Mouse (Mus musculus) heart, adult 9 months (tissue): ENCODE data around the gene Smoc2.
A peak's percentile ranks its signal among the peaks of the same experiment; 100 is the strongest.

Experiments
- DNase-seq, 2 experiments: peaks; one replicate each; pipeline ENCODE4 v3.0.0; 2022; ENCODE audit warnings: low spot score in 2 of 2

Smoc2 gene

DNA sequence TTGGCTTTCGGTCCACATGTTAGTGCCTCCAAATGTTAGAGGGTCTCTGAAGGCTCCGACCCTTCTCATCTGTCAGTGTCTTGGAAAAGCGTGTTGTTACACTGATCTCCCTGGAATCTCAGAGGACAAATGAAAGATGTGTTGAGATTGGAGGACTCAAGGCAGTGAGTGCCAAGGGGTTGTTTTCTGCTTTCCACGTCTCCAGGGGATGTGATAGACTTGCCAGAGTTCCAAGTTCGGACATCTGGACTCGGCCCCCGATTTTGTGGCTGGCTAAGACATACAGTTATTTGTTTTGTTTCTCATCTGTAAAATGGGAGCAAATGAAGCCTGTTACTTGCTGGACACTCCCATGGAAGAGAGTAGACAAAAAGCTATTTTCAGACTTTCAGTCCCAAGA is 2.0 kb upstream of the Smoc2 start:
- DNase-seq, result peak in 1 of 2 experiments; percentile 41

DNA sequence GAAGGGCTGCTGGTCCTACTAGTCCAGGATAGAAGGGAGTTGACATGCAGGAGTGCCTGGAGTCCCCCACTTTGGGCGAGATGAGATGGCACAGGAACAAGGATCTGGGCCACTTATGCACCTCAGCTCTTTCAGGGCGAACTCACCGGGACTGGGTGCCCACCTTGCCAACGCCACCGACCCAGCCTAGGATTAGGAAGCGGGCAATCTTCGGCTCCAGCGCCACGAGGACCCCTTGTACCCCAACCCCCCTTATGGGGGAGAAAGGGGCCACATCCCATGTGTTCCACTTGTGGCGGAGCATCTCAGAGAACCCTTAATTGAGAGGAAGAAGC is 627 bp downstream of the Smoc2 start:
- DNase-seq, result no peak

GRCm38 (mm10) chr17:14280425-14280833 is 1.1 kb downstream of the Smoc2 start:
- DNase-seq, result peak; percentile 35 to 43

- peak; percentile 42 to 74 for DNase-seq
Observed at GRCm38 (mm10) chr17:14288015-14288616, 8.8 kb downstream of the Smoc2 start.

DNA sequence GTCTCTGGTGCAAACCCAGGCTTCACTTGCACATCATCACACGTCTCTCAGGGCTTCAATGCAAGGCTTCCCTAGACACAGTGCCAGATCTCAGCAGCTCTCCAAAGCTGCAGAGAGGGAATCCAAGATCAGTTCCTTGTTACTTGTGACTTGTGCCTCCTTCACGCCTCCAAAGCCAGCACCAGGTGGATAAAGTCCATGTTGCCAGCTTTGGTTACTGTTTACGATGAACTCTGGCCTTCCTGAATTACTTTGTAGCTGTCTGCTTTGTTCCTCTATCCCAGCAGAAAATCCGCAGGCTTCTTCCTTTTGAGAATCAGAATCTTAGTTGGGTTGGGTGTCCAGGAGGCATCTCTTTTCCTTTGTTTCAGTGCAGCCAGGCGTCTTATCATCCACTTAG is 14.3 kb downstream of the Smoc2 start:
- no peak for DNase-seq

DNA sequence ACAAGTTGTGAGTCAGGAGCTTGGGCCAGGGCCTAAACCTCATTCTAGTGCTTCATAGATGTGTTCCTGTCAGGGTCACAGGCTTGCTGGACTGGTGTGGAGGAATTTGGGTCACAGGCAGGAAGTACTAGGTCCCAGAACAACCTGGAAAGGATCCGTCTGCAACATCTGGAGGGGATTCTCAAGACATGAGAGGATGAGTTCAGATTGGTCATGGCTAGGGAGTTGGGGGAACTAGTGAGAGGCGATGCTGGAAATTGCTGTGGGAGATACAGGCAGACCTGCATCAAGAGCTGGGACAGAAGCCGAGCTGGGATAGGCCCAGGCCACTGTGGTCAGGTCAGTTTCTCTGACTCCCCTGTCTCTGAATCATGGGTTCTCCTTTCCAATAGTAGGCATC is 15.8 kb downstream of the Smoc2 start:
- DNase-seq, result peak; percentile 55 to 57

GRCm38 (mm10) chr17:14300361-14300760 is 21.1 kb downstream of the Smoc2 start:
- no peak for DNase-seq

DNA sequence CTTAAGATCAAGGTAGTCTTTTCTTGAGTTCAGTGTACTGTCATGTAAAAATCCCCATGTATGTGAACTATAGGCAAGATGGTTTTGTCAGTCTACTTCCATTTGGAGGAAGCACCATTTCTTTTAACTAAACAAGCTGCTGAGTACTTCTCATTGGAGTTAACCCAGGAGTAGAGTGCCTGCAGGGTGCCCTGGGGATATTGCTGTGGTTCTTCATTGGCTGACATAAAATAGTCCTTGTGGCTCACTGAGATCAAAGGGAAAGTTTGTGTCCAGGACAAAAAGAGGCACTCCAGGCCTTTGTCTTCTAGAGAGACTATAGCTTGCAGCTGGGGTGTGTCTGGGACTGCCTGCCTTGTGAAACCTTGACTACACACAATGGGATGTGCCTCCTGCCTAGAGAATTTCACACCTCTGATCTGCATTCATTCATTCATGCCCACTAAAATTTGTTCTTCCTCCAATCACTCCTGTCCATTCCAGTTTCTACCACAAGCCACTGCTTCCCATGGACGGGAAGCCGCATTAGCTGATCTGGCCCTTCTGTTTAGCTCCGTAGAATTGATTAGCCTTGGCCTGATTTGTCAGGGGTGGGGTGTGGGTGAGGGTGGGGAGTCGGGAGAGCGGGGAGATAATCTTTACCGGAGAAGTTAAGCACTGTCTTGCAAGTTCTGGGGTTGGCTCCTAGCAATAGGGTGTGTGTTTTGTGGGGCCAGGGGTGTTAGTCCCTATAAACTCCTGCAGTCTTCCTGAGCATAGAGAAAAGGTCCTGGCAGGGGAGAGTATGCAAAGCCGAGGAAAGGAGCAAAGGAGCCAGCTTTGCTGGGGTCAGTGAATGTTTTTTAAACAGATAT is 22.4 kb downstream of the Smoc2 start:
- no peak for DNase-seq

DNA sequence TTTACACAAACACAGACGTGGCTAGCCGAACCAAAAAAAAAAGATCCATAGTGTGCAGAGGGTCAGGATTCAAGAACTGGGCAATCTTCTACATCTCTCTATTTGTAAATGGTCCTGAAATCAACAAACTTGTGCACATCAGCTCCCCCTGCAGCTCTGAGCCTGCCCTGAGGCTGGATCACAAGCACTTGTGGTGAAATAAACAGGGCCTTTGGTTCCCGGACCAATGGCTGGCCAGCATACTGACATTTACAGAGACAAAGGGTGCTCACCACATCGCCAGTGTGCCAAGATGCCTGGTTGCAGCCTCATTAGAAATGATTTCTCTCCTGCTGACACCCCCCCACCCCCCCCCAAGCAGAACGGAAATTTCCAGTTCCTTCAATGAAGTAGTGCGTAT is 23.1 kb downstream of the Smoc2 start:
- no peak for DNase-seq

- DNase-seq, result no peak
Observed at GRCm38 (mm10) chr17:14303722-14304121, 24.4 kb downstream of the Smoc2 start.

- DNase-seq, result peak; percentile 56 to 64
Observed at GRCm38 (mm10) chr17:14309884-14310283, 30.6 kb downstream of the Smoc2 start.

DNA sequence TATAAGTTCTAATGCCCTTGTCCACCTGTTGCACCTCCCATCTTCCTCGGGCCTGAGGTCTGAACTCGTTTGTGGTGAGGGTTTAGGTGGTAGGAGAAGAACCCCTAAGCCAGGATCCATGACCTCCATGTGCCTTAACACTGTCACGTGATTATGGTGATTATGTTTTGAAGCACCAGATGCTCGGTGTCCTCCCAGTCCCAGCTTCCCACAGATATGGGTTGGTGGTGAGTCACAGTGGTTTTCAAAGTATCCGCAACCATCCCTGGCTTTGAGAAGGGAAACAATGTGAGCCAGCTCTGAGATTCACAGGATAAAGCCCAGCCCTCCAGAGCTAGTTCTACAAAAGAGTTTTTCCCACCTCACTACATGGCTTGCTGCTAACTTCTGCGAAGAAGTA is 33.1 kb downstream of the Smoc2 start:
- DNase-seq, result no peak

GRCm38 (mm10) chr17:14314308-14314707 is 35.0 kb downstream of the Smoc2 start:
- no peak for DNase-seq

- no peak for DNase-seq
Observed at GRCm38 (mm10) chr17:14316536-14316935, 37.2 kb downstream of the Smoc2 start.

DNA sequence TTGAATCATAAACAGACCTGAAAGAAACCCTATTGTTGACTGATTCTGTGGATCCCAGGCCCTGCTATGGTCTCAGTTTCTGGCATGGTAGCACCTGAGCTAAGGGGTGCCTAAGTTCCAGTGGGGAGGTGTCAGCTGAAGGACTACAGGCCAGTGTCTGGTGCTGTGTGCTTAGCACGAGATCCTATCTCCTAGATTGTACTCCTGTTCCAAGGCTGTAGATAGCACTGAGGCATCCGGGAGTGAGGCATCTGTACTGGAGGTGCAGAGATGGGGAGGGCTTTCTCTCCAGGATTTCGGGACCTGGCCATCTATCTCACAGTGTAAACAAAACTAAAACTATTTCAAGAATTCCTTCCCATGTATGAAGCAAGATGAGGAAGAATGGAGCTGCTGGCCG is 38.1 kb downstream of the Smoc2 start:
- no peak for DNase-seq

GRCm38 (mm10) chr17:14326156-14326555 is 46.9 kb downstream of the Smoc2 start:
- no peak for DNase-seq

DNA sequence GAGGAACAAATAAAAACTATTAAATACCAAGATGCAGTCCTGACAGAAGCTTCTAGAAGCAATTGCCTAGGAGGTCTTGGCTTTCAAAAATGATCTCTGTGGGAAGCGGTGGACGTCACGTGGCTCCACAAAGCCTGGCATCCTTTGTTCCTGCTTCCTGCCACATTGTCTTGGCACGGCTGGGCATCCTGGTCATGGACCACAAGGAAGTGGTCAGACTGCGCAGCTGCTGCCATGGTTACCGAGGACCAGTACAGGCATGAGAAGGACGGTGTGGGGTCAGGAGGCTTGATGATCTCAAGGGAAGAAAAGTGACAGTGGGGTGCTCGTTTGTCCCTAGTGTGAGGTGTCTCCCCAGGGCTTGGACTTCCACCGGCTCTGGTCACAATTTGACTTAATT is 48.7 kb downstream of the Smoc2 start:
- DNase-seq, result no peak

DNA sequence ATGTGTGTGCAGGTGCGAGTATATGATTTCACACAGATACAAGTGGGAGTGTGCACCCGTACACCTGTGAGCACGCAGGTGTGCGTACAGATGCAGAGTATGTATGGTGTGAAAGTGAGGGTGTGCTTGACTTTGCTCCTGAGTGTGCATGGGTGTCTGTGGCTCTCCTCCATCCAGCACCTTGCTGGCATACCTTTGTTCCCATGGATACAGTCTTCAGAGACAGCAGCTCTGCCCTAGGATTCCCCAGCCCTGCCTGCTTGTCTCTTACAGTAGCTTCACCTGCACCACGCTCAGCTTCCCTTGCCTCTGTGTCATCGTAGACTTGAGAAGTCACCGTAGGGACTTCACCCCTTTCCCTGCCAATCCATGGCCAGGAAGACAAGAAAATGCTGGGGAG is 51.2 kb downstream of the Smoc2 start:
- DNase-seq, result no peak

GRCm38 (mm10) chr17:14339932-14340557 is 60.7 kb downstream of the Smoc2 start:
- DNase-seq, result no peak

- DNase-seq, result no peak
Observed at GRCm38 (mm10) chr17:14340736-14341135, 61.4 kb downstream of the Smoc2 start.

DNA sequence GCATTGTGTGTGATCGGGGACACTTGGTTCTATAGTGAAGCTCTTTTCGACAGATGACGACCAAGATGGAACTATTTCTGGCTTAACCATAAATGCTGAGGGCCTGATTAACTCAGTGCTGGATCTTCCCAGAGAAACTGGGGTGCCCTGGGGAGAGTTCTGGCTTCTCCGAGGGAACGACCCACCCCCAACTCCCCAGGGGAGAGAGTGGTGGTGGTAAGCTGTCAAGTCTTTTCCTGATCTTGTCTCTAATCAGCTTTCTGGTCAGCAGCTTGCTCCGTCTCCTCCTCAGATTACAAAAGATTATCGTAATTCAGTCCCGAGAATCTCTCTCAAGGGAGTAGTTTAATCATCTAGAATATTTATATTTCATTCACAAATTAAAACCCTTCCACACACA is 63.2 kb downstream of the Smoc2 start:
- DNase-seq, result no peak

- no peak for DNase-seq
Observed at GRCm38 (mm10) chr17:14343442-14343841, 64.1 kb downstream of the Smoc2 start.

DNA sequence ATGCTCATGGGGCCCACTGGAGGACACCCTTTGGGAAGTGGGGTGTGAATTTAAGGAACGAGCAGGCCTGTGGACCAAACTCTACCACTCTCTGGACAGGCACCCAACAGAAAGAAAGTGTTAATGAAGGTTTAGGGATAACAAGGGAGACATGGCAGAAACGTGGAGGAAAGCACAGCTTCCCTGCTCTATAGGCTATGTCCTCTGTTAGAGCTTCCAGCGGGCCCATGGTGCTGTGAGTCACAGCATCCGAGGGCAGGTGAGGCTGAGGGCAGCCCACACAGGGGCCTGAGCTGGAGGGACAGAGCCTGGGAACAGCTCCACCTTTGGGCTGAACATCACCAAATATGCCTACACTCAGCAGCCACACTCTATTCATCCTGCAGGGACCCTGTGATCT is 66.2 kb downstream of the Smoc2 start:
- no peak for DNase-seq
